Mouse (Mus musculus) cerebellum, adult (tissue): ENCODE results near the gene Usp5.
"Not testable (repeated sequence)": the region's sequence is repeated elsewhere in the genome, so short reads cannot be mapped to it uniquely, and the experiment has no call there.

Experiments used
- ATAC-seq: cut with Nextera tagmentation; 2 replicates; pipeline ENCODE4 v1.9.2; 2017; ENCODE audit warnings: mild to moderate bottlenecking, moderate library complexity, mixed read lengths; ENCODE audit not compliant: insufficient number of reproducible peaks, low FRiP score, low TSS enrichment

Usp5 gene

DNA sequence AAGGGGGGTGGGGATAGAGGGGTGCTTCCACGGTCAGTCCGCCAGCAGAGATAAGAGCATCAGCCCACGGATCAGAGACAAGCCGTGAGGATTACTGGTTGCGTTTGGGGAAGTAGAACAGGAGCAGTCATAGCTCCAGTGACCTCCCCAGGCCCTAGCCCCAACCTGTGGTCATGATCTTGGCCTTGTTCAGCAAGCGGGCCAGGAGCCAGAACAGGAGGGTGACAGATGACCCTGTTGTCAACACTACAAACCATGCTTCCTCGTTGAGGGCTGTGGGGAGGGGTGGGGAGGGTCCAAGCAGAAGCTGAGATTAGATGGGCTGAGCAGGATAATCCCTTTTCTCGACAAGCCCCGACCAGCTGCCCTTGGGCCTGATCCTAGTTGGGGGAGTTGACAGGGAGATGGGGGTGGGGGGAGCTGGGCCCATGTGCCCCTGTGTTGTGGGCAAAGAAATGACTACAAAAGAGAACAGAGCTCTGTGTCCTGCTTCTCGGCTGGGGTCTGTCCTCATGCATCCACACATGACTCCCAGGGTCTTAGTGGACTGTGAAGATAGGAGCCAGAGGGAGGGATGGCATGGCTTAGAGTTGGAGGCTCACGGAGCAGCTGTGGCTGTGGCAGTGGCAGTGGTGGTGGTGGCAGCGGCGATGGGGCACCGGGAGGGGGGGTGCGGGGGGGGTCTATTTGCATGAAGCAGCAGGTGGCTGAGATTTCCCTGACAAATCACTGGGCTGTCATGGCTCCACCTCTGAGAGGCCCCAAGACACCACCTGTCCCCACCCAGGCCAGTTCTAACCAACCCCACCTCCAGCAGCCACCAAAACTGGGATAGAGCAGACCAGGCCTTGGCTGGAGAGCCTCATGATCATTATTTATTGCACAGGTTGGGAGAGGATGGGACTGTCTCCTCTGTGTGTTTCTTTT lies 11.2 kb upstream of the Usp5 start, which contains the start of gene Gnb3:
Gene Gnb3, minus strand, starts transcription at position 35 of the 927 bp plus-strand sequence.
- no peak for ATAC-seq

DNA sequence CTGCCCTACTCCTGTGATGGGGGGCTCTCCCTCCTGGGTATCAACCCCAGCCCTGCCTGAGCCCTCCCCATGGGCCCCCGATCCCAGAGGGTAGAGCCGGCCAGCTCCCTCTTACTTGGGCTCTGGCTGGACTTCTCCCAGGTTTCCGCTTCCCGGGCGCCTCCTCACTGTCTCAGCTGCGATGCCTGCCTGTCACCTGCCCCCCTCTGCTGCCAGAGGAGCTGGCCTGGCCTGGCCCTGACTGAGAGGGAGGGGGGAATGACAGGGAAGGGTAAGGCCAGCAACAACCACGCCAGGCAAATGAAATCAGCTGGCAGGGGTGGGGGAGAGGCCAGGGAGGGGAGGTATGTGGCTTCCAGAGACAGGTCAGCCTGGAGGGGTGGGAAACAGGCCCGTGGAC lies 10.5 kb upstream of the Usp5 start:
- ATAC-seq, result no peak

DNA sequence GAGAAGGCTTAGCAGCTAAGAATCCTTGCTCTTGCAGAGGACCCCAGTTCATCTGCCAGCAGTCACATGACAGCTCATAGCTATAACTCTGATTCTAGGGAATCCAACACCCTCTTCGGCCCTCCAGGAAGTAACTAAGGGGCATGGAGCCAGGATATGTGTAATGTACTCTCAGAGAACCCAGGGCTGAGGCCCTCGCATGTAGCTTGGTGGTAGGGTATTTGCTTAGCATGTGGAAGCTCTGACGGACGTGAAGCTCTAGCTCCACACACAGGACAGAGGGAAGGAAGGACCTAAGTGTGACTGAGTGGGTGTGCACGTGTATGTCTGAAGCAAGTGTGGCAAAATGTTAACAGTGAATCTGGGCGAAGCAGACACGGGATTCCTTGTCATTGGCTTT lies 7.1 kb upstream of the Usp5 start:
- no peak for ATAC-seq

DNA sequence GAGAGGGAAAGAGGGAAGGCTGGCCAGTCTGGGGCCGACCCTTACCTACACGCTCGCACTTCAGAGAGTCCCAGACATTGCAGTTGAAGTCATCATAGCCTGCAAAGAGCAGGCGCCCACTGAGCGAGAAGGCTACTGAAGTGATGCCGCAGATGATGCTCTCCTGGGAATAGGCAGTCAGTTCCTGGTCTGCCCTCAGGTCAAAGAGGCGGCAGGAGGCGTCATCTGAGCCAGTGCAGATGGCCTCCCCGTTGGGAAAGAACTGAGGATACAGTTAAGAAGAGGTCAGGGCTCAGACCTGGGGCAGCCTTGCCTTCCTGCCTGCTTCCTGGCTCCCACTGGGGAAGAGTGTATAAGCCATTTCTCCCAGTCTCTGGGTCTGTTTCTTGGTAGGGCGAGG lies 6.2 kb upstream of the Usp5 start:
- ATAC-seq, result no peak

DNA sequence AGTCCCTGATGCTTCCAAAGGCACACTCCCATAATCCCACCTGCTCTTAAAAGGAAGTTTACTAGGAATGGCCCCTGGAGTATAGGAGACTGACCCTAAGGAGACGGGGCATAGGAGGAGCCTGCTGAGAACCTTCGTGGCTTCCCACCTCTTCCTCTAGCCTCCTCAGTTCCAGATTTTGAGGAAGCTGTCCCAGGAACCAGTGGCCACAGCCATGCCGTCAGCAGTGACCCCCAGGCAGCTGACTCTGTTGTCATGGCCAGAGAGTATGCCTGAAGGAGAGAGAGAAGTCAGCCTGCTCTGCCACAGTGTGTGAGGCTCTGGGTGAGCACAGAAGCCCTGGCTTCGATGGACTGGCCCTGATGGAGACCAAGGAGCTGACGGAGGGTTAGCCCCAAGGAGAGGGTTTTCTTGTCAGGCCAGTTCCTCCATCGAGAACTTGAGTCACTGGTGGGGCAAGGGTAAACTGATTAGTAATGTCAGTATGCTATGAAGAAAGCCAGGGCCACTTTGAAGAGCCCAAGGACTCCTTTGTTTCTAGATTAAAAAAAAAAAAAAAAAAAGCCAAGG lies 5.3 kb upstream of the Usp5 start:
- ATAC-seq, result no peak

DNA sequence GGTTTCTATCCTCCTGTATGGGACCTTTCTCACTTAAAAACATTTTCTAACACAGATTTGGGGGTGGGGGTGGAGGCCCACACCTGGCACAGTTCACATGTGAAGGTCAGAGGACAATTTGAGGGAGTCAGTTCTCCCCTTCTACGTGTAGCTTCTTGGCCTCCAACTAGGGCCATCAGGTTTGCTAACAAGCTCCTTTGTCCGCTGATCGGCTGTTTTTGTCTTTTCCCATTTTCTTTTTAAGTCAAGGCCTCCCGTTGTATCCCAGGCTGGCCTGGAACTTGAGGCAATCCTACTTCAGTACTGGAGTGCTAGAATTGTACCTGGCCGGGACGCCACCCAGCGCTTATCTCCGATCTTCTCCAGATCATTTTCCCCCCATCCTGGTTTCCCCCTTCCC lies 2.4 kb upstream of the Usp5 start:
- no peak for ATAC-seq

DNA sequence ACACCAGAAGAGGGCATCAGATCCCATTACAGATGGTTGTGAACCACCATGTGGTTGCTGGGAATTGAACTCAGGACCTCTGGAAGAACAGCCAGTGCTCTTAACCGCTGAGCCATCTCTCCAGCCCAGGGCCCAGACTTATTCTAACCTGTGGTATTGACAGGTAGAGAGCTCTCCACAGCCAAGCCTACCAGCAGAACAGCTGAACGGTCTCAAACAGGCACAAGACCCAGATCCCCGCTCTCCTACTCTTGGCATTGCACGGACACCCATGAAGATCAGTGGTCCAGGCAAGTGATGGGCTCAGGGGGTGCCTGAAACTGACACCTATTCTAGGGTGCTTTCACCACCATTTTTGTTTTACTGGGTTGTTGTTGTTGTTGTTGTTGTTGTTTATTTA lies 1.9 kb upstream of the Usp5 start:
- ATAC-seq, result not testable (repeated sequence)

DNA sequence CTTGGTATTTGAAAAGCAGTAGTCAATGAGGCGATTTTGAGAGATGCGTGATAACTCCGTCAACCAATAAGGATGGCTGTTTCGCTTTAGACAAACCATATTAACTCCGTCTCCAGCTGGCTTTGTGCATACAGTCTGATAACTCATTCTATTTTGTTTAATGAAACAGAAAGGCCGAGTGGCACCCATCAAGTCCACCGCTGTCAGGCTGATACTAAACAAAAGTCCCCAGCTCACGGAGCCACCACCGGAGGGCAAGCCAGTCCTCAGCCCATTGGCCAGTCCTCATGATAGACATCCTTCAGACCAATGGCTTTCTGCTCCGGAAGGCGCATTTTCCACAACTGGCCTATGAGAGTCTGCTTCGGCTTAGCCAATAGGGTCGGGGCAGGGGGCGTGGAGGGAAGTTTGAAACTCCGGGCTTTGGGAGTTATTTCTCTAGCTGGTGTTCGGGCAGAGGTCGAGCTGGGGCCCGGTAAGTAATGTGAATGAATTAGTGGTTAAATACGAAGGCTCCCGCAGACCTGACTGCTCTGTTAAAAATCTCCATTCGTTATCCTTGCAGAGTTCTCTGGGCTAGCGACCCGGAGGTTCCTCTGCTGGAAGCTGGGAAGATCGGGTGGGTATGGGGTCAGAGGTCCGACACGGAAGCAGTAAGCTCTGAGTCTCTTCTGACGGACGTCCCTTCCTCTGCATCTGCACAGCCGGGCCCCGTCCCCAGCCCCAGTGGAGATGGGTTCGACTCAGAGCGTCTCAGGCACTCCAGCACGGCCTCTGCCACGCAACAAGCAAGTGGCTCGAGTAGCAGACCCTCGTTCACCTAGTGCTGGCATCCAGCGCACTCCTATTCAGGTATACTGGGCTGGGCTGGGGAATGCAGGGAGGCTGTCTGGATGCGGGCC lies 766 bp upstream of the Usp5 start:
- ATAC-seq, result peak; percentile 80

DNA sequence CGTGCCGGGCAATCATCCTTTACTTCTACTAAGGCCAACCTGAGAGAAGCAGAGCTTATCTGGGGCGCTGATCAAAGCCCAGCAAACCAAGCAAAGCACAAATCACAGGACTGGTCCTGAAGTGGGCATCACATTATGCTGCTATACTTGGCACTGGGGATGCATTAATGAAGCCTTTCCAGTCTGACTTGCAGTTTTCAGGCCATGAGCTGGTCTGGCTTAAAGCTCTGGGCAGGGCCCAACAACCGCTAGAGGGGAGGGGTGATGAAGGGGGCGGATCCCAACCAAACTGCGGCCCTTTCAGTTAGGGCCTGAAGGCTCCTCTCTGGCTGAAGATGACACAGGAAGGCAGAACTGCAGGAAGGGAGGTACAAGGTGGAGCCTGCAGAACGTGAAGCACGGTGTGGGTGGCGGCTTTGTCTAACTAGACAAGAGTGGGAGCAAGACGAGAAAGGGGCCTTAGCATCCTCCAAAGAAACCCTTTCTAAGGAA lies 1.1 kb downstream of the Usp5 start:
- ATAC-seq, result no peak

DNA sequence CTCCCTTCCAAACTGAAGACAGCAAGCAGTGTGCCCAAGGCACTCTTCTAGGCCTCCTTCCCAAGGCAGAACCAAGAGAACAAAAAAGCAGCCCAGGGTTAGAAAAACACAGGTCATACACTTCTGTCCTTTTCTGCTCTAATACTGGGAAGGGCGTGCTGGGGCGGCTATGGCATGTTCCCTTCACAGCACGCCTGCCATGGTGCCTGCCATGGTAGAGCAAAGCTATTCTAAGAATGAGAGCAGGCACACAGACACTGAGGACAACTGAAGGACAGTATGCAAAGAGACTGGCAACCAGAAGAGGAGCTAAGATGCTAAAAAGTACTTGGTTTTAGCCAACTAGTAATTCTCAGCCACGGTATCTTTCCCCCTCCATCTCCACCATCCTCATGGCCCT lies 7.2 kb downstream of the Usp5 start:
- ATAC-seq, result no peak

DNA sequence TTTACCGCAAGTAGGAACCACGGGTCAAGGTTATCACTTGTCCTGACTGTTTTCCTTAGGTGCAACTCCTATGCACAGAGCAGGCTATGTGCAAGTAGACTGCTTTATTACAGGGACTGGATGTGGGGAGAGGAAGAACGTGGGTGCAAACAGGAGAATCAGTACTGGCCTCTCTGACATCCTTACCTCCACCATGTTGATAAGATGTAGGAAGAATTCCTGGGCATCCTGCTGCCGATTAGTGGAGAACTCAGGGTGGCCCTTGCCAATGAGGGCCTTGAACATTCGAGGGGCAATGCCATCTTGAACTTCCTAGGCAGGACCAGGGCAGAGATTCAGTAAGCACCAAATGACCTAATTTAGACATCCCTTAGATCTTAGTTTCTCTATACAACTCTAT lies 8.4 kb downstream of the Usp5 start:
- no peak for ATAC-seq

DNA sequence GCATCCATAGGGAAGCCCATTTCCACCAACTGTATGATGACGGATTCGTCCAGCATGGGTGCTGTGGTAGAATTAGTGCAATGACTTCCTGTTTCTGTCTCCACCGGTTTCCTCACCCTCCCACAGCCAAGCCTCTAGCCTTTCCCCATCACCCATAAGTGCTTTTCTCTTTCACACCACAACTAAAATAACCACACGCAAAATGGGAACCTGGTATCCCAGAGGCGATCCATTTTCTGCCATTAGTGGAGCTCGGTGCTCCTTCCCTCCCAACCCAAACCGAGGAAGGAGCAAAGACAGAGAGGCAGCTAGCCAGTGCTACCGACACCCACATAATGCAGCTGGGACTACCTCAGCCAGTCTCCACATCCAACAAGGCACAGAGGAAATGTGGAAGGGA lies 11.3 kb downstream of the Usp5 start:
- no peak for ATAC-seq

DNA sequence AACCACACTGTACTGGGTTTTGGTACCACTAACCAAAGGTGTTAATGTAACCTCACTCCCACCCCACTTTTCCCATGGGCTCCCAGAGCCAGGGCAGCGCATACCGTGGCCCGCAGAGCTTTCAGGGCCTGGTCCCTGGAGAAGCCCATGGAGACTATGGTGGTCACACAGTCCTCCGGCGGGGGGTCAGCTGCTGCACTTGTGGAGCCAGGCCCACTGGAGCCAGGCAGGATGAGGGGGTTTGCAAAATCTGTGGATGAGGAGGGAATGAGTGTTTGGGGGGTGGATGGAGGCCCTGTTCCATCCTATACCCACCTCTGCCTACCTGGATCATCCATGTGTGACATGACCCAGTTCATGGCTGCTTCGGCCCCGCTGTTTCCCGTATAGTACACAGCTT lies 11.7 kb downstream of the Usp5 start:
- no peak for ATAC-seq

DNA sequence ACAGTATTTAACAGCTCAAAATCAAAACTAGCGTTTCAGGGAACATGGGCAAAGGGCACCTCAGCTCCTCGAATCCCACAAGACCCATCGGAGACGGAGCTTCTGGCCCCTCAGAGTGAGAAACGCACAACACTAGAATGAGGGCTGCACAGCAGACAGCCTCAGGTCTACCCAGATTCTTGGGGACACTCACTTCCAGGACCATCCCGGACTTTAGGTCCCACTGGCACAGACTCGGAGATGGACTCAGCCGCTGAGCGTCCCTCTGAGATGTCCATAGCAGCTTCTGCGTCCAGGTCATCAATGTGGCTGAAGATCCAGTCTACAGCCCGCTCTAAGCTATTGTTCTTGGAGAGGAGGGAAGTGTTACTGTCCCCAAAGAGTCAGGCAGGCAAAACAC lies 12.2 kb downstream of the Usp5 start:
- no peak for ATAC-seq

DNA sequence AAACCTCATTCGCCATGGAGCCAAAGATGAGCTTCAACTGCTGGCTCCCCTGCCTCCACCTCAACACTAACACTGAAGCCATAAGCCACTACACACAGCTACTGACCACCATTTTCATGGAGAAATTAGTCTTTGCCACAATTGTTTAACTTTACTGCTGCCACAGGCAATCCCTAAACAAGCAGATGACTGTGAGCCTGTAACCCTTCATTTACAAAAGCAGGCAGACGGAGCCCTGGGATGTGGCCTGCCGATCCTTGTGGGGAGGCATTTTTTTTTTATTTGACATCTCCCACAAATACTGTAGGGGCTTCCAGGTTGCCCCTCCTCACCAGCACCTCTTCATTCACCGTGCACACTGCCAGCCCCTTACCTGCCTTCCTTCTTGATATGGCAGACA lies 12.7 kb downstream of the Usp5 start:
- no peak for ATAC-seq

DNA sequence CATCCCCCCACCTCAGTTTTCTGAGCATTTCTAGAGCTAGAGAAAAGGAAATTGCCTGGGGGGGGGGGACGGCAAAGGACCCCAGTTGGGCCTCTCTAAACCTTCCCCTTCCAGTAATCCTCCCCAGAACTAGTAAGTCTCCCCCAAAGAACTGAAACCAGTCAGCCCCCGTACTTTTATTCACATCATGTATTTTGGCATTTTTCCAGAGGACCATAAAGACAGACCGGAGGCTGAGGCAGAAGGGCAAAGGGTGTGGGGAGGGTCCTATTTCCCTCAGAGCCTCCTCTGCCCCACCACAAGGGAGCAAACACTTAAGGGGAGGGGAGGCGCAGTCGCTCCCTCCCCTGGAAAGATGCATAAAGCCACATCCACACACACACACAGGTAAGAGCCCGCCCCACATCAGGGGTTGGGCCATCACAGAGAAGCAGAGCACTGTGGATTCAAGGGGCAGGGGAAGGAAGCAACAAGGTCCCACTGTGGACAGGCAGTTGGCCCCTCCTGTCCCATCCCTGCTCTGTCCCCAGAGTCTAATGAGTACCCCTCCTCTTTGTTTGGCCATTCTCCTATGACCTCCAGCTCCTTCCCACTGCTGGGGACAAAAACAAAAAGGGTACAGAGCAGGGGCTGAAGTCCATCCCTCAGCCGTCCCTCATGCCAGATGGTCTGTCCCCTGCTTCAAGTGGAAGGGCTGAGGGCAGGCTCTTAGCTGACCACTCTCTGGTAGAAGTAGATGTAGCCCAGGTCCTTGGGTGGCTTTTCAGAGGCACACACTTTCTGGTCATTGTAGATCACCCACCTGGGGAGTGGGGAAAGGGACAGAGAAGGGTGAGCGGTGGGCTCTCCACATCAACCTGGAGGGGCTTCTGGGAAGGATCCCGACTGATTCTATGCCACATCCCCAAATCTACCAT lies 14.2 kb downstream of the Usp5 start:
- ATAC-seq, result no peak

DNA sequence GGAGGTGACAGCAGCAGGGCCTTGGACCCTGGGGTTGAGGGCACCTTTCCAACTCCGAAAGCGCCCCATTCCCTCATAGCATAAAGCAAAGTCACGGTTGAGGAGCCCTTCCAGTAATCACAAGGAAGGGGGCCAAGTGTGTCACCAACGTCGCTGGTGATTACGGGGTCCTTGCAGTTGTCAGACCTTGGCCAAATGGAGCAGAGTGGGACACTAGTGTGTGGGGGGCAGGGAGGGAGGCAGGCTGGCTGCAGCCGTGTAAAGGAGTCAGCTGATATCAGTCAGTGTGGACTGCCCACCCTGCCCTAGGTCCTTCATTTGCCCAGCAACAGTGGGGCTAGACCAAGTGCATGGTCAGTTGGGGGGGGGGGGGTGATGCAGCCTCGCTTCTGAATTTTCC lies 14.8 kb downstream of the Usp5 start:
- ATAC-seq, result peak; percentile 6; the same call in 1 of the 2 replicates

DNA sequence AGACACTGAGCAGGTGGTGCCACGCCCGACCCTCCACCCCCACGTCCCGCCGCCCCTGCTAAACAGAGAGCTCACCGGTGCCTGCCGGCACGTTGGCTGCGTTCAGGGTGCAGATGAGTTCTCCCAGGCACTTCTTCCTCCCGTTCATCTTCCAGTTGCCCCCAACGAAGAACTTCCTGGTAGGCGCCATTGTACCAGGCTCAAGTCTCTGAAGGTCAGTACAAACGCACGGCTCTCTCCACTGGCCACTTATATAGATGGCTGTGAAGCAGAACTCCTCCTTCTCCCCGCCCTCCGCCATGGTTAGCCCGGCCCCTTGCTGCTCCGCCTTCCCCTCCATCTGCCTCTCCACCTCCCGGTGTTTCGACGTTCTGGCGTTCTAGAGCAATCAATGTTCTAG lies 15.4 kb downstream of the Usp5 start, which contains the start of gene Tpi1:
Gene Tpi1, minus strand, starts transcription at position 364 of the 400 bp plus-strand sequence.
- peak; percentile 74 for ATAC-seq

DNA sequence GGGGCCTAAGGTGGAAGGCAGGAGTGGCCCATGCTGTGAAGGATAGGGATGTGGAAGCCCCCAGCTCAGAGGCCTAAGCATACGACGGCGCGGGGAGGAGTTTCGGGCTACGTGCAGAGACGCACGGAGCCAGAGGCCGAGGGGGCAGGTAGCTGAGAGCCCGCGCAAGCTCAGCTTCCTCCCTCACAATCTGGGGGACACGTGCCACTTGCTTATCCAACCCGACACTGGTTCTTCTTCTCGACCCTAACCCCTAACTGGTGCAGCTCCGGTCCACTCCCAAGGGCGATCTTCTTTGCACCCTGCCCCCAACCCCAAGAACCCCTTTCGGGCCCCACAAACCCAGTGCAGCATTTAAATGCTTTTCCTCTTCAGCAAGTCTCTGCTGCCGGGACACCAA lies 15.8 kb downstream of the Usp5 start:
- peak; percentile 33; the same call in 1 of the 2 replicates for ATAC-seq

DNA sequence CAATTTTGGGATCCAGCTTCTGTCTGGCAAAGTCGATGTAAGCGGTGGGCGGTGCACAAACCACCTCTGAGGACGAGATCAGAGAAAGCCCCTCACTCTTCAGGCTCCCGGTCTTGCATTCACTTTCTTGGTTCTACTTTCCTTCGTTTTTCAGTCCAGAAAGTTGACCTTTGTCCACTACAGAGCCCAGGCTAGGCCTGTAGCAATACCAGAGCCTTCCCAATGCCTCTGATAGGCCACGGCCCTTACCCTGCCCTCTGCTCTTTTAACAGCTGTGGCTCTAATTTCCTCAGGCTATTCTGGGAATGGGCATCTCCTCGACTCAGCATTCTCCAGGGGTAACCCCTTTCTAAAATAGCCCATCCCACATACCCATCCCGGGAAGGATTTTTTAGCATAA lies 16.4 kb downstream of the Usp5 start:
- ATAC-seq, result no peak
